In the genomic region with DNA sequence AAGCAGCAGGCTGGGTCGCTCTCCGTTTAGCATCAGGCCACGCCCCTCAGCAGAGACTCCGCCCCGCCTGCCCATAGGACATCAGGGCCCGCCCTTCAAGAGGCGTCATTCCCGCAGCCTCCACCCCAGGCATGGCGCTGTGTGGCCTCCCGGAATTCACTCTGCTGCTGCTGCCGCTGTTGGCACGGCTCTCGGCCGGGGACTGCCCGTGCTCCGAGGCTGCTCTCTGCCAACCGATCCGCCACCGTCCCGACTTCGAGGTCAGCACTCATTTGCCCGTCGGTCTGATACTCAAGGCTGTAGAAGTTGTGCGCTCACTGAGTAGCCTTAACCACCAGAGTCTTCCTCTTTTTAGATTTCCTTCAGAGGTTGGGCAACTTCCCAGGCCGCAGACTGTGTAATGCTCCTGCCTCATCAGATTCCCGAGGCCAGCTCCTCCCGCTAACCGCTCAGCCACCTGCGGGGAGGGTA, we compare ENCODE assay signal across 8 mouse cellular contexts. TPM values are rescaled to one million over a fixed set of nuclear protein-coding genes. Genes with fewer than 3 reads are reported as not detected.
A peak's percentile ranks its signal among the peaks of the same experiment; 100 is the strongest.
DNase-seq lines count a peak whose midpoint lies in the region; ATAC-seq and TF ChIP-seq lines count a peak whose summit lies in the region.

No protein-coding gene starts in this region.

- H3K9me3 ChIP-seq in embryonic facial prominence, embryonic 14.5 days (ENCODE audit: control insufficient read depth, low read length), result peaks cover 4% of the 10 kb centered on the region; the same call in 1 of the 2 replicates
- H3K9me3 ChIP-seq in limb, embryonic 14.5 days (ENCODE audit: control insufficient read depth, low read length), result no peaks in the 10 kb centered on the region
- no peaks in the 10 kb centered on the region for H3K9me3 ChIP-seq in midbrain, postnatal 0 days (ENCODE audit: low read length)

- peak overlapping the region; percentile 66 for H3K9ac ChIP-seq in embryonic facial prominence, embryonic 14.5 days (ENCODE audit: low read depth, low read length)
- H3K9ac ChIP-seq in limb, embryonic 14.5 days (ENCODE audit: low read depth, low read length, severe bottlenecking), result peak overlapping the region; percentile 77
- peak overlapping the region; percentile 61 for H3K9ac ChIP-seq in midbrain, postnatal 0 days (replicated peaks; ENCODE audit: low read length, poor library complexity, severe bottlenecking)

- peak overlapping the region; percentile 55 for H3K4me2 ChIP-seq in embryonic facial prominence, embryonic 14.5 days (ENCODE audit: low read depth, low read length)
- peak overlapping the region; percentile 71 for H3K4me2 ChIP-seq in limb, embryonic 14.5 days (replicated peaks; ENCODE audit: low read depth, low read length, severe bottlenecking)
- H3K4me2 ChIP-seq in midbrain, postnatal 0 days (ENCODE audit: low read depth, low read length, poor library complexity, severe bottlenecking), result peak overlapping the region; percentile 65

- H3K36me3 ChIP-seq in embryonic facial prominence, embryonic 14.5 days (ENCODE audit: control insufficient read depth, insufficient read depth, low read length), result peaks cover 9% of the 10 kb centered on the region
- H3K36me3 ChIP-seq in limb, embryonic 14.5 days (ENCODE audit: control insufficient read depth, insufficient read depth, low read length), result no peaks in the 10 kb centered on the region; the same call in 1 of the 2 replicates
- no peaks in the 10 kb centered on the region; the same call in 1 of the 2 replicates for H3K36me3 ChIP-seq in midbrain, postnatal 0 days (ENCODE audit: insufficient read depth, low read length)

- peak overlapping the region; percentile 64 for H3K27ac ChIP-seq in embryonic facial prominence, embryonic 14.5 days (replicated peaks; ENCODE audit: low read depth, low read length)
- H3K27ac ChIP-seq in limb, embryonic 14.5 days (replicated peaks; ENCODE audit: low read depth, low read length), result peak overlapping the region; percentile 80
- peak overlapping the region; percentile 58 for H3K27ac ChIP-seq in midbrain, postnatal 0 days (ENCODE audit: low read depth, low read length)

- no peaks in the 10 kb centered on the region for H3K27me3 ChIP-seq in embryonic facial prominence, embryonic 14.5 days (replicated peaks; ENCODE audit: control insufficient read depth, insufficient read depth, low read length)
- H3K27me3 ChIP-seq in limb, embryonic 14.5 days (ENCODE audit: control insufficient read depth, insufficient read depth, low read length), result no peaks in the 10 kb centered on the region
- no peaks in the 10 kb centered on the region for H3K27me3 ChIP-seq in midbrain, postnatal 0 days (ENCODE audit: insufficient read depth, low read length)

- TF ChIP-seq CTCF in midbrain, postnatal 0 days (IDR thresholded peaks at IDR 0.05), result peak; percentile 61

- DNase-seq in 3T3-L1 (ENCODE audit: low read depth, low spot score), result peak; percentile 85
- DNase-seq in adrenal gland, postnatal 4 days (ENCODE audit: low spot score in 2 of 2), result peak; percentile 80 to 89
- peak; percentile 97 for DNase-seq in embryonic facial prominence, embryonic 14.5 days (ENCODE audit: low spot score)
- peak; percentile 90 for DNase-seq in heart, adult 8-10 months (ENCODE audit: low spot score)
- peak; percentile 97 for DNase-seq in kidney, adult 9 months
- peak; percentile 96 for DNase-seq in limb, embryonic 14.5 days (ENCODE audit: low spot score)
- DNase-seq in midbrain, postnatal 0 days (ENCODE audit: low spot score), result peak; percentile 95
- peak; percentile 85 to 87 for DNase-seq in spleen, postnatal 14 days (ENCODE audit: low spot score in 2 of 2)

- no peaks in the 10 kb centered on the region for H3K4me1 ChIP-seq in embryonic facial prominence, embryonic 14.5 days (ENCODE audit: control insufficient read depth, insufficient read depth, low read length)
- H3K4me1 ChIP-seq in limb, embryonic 14.5 days (ENCODE audit: control insufficient read depth, insufficient read depth, low read length), result no peaks in the 10 kb centered on the region
- H3K4me1 ChIP-seq in midbrain, postnatal 0 days (ENCODE audit: insufficient read depth, low read length), result peaks cover 2% of the 10 kb centered on the region; the same call in 1 of the 2 replicates

- peak; percentile 99 for ATAC-seq in embryonic facial prominence, embryonic 14.5 days (ENCODE audit: low read depth)
- ATAC-seq in limb, embryonic 14.5 days (ENCODE audit: low FRiP score, low read depth), result peak; percentile 99
- peak; percentile 99 for ATAC-seq in midbrain, postnatal 0 days (ENCODE audit: low FRiP score)

- peak overlapping the region; percentile 45 for H3K4me3 ChIP-seq in embryonic facial prominence, embryonic 14.5 days (ENCODE audit: low read depth, low read length)
- peak overlapping the region; percentile 61 for H3K4me3 ChIP-seq in limb, embryonic 14.5 days (replicated peaks; ENCODE audit: low read length)
- peak overlapping the region; percentile 51 for H3K4me3 ChIP-seq in midbrain, postnatal 0 days (ENCODE audit: low read depth, low read length)

- 0% methylated on average over 29 of the region's 29 CpGs for WGBS in embryonic facial prominence, embryonic 14.5 days
- 1% methylated on average over 29 of the region's 29 CpGs for WGBS in limb, embryonic 14.5 days
- under 1% methylated on average over 29 of the region's 29 CpGs for WGBS in midbrain, postnatal 0 days

- peak; percentile 92 for TF ChIP-seq POLR2A in limb, embryonic 14.5 days (IDR thresholded peaks at IDR 0.05; ENCODE audit: borderline replicate concordance, extremely low read depth, insufficient read depth, insufficient read length)

RNA-seq across cellular contexts. Expression of gene Ctbs, which starts 0.8 kb away (rescaled TPM):
- 10 to 100 TPM; 16.9 to 21.7 TPM for total RNA-seq in adrenal gland, postnatal 4 days (2021)
- polyA plus RNA-seq in embryonic facial prominence, embryonic 14.5 days (2014; fragmentation: Nextera tagmentation; extraction: Ambion mirVana), result 10.5 and 12.7 TPM in 2 replicates
- total RNA-seq in heart, adult 8-10 months (2022), result 1 to 10 TPM; 2.7 to 4.1 (median 3.4) TPM
- 5.2 and 5.4 TPM in 2 replicates for polyA plus RNA-seq in limb, embryonic 14.5 days (2012; rRNA removed)
- polyA plus RNA-seq in limb, embryonic 14.5 days (2014; fragmentation: Nextera tagmentation; extraction: Ambion mirVana), result 8.8 and 9.3 TPM in 2 replicates
- total RNA-seq in midbrain, postnatal 0 days (2014; rRNA removed), result 6.3 and 6.7 TPM in 2 replicates
- 4.3 and 4.7 TPM in 2 replicates for polyA plus RNA-seq in midbrain, postnatal 0 days (2015; fragmentation: Nextera tagmentation; extraction: Ambion mirVana)

RNA-seq across cellular contexts. Expression of gene Ssx2ip, which starts 46.0 kb away (rescaled TPM):
- total RNA-seq in adrenal gland, postnatal 4 days (2021), result 10 to 100 TPM; 15.5 to 19.5 TPM
- polyA plus RNA-seq in embryonic facial prominence, embryonic 14.5 days (2014; fragmentation: Nextera tagmentation; extraction: Ambion mirVana), result 34.5 and 35.1 TPM in 2 replicates
- 10 to 100 TPM; 13.1 to 17.5 (median 15.3) TPM for total RNA-seq in heart, adult 8-10 months (2022)
- polyA plus RNA-seq in limb, embryonic 14.5 days (2012; rRNA removed), result 9.1 and 12.2 TPM in 2 replicates
- polyA plus RNA-seq in limb, embryonic 14.5 days (2014; fragmentation: Nextera tagmentation; extraction: Ambion mirVana), result 28.6 and 32.6 TPM in 2 replicates
- 26.3 and 32.7 TPM in 2 replicates for total RNA-seq in midbrain, postnatal 0 days (2014; rRNA removed)
- polyA plus RNA-seq in midbrain, postnatal 0 days (2015; fragmentation: Nextera tagmentation; extraction: Ambion mirVana), result 19.4 and 19.8 TPM in 2 replicates

RNA-seq across cellular contexts. Expression of gene Spata1, which starts 49.1 kb away (rescaled TPM):
- 1 to 10 TPM; 4.3 TPM for total RNA-seq in adrenal gland, postnatal 4 days (2021)
- 5.1 and 6.0 TPM in 2 replicates for polyA plus RNA-seq in embryonic facial prominence, embryonic 14.5 days (2014; fragmentation: Nextera tagmentation; extraction: Ambion mirVana)
- total RNA-seq in heart, adult 8-10 months (2022), result 1 to 10 TPM; 3.0 to 3.4 (median 3.2) TPM
- polyA plus RNA-seq in limb, embryonic 14.5 days (2012; rRNA removed), result 8.2 and 13.8 TPM in 2 replicates
- polyA plus RNA-seq in limb, embryonic 14.5 days (2014; fragmentation: Nextera tagmentation; extraction: Ambion mirVana), result 6.4 and 7.0 TPM in 2 replicates
- total RNA-seq in midbrain, postnatal 0 days (2014; rRNA removed), result 0.71 and 2.4 TPM in 2 replicates
- 3.0 and 3.1 TPM in 2 replicates for polyA plus RNA-seq in midbrain, postnatal 0 days (2015; fragmentation: Nextera tagmentation; extraction: Ambion mirVana)

RNA-seq across cellular contexts. Expression of gene Gng5, which starts 49.2 kb away (rescaled TPM):
- total RNA-seq in adrenal gland, postnatal 4 days (2021), result 100 to 1,000 TPM; 218 to 228 TPM
- 846 and 915 TPM in 2 replicates for polyA plus RNA-seq in embryonic facial prominence, embryonic 14.5 days (2014; fragmentation: Nextera tagmentation; extraction: Ambion mirVana)
- total RNA-seq in heart, adult 8-10 months (2022), result 100 to 1,000 TPM; 252 to 269 (median 261) TPM
- polyA plus RNA-seq in limb, embryonic 14.5 days (2012; rRNA removed), result 339 and 385 TPM in 2 replicates
- 839 and 880 TPM in 2 replicates for polyA plus RNA-seq in limb, embryonic 14.5 days (2014; fragmentation: Nextera tagmentation; extraction: Ambion mirVana)
- total RNA-seq in midbrain, postnatal 0 days (2014; rRNA removed), result 67.5 and 85.1 TPM in 2 replicates
- polyA plus RNA-seq in midbrain, postnatal 0 days (2015; fragmentation: Nextera tagmentation; extraction: Ambion mirVana), result 244 and 247 TPM in 2 replicates

Comparison
In these comparisons a context has a peak if more than half of its experiments do, and no peak if none do; other contexts are left out.
1. Peak in every context shown above with its lines: DNase-seq, ATAC-seq, H3K4me3 ChIP-seq and H3K27ac ChIP-seq.